Mouse (Mus musculus) hindbrain, embryonic 15.5 days (tissue): ENCODE measurements around the gene Slc12a9. TPM values are rescaled to one million over a fixed set of nuclear protein-coding genes. Genes with fewer than 3 reads are reported as not detected.
A peak's percentile ranks its signal among the peaks of the same experiment; 100 is the strongest.

Experiments used
- ATAC-seq: fragments of 200-750 bp; cut with Nextera tagmentation; 2 replicates; pipeline ENCODE4 v1.8.0; 2017; ENCODE audit warnings: low read depth, moderate number of reproducible peaks, moderate TSS enrichment; ENCODE audit not compliant: low FRiP score
- H3K27ac ChIP-seq: fragments of 300-500 bp; sonication (generic); replicated peaks from 2 replicates; pipeline ENCODE4 v1.5.1; 2015; ENCODE audit warnings: mild to moderate bottlenecking, inconsistent platforms
- H3K27me3 ChIP-seq: fragments of 300-500 bp; sonication (generic); 2 replicates; pipeline ENCODE4 v1.6.1; 2015; ENCODE audit warnings: control low read depth, inconsistent platforms
- H3K36me3 ChIP-seq: fragments of 300-500 bp; sonication (generic); 2 replicates; pipeline ENCODE4 v1.6.1; 2015; ENCODE audit warnings: control low read depth, inconsistent platforms
- H3K4me1 ChIP-seq: fragments of 300-500 bp; sonication (generic); replicated peaks from 2 replicates; pipeline ENCODE4 v1.6.1; 2015; ENCODE audit warnings: control low read depth, inconsistent platforms
- H3K4me2 ChIP-seq: fragments of 300-500 bp; sonication (generic); 2 replicates; pipeline ENCODE4 v1.6.1; 2015; ENCODE audit warnings: moderate library complexity, mild to moderate bottlenecking, inconsistent platforms
- H3K4me3 ChIP-seq: fragments of 300-500 bp; sonication (generic); 2 replicates; pipeline ENCODE4 v1.5.1; 2015; ENCODE audit warnings: mild to moderate bottlenecking, inconsistent platforms
- H3K9ac ChIP-seq: fragments of 300-500 bp; sonication (generic); 2 replicates; pipeline ENCODE4 v1.6.1; 2015; ENCODE audit warnings: inconsistent platforms
- H3K9me3 ChIP-seq: fragments of 300-500 bp; sonication (generic); 2 replicates; pipeline ENCODE4 v1.6.1; 2016; ENCODE audit warnings: control low read depth, inconsistent platforms
- WGBS: fragments of 180-500 bp; shearing (Covaris S2); methylation state at CpG from one replicate; pipeline ENCODE4 v1.1.7; 2015; 5-methylcytosine and 5-hydroxymethylcytosine counted together
- polyA plus RNA-seq: library from polyadenylated mRNA; unstranded; fragments of >200 nt; fragmentation: Nextera tagmentation; extraction: Ambion mirVana; gene quantifications from 2 replicates; pipeline ENCODE4 v1.2.1, GENCODE M21; 2015

Gene Slc12a9
- polyA plus RNA-seq, 1 experiment from 2014 or later: 26.8 TPM

- Histone ChIP-seq H3K4me2 (no peak overlapping the region), H3K4me3 (no peak overlapping the region), H3K27ac (no peak overlapping the region), H3K9ac (no peak overlapping the region), H3K9me3 (no peaks in the 10 kb centered on the region), H3K27me3 (peaks cover 4% of the 10 kb centered on the region; the same call in 1 of the 2 replicates), H3K4me1 (peaks cover 18% of the 10 kb centered on the region), H3K36me3 (no peaks in the 10 kb centered on the region)
- no peak for ATAC-seq
These were observed 10.5 kb upstream of the Slc12a9 start for GRCm38 (mm10) chr5:137343869-137344268.

- Histone ChIP-seq H3K4me2 (no peak overlapping the region), H3K9me3 (no peaks in the 10 kb centered on the region), H3K27me3 (no peaks in the 10 kb centered on the region), H3K36me3 (no peaks in the 10 kb centered on the region), H3K4me3 (no peak overlapping the region), H3K27ac (no peak overlapping the region), H3K9ac (no peak overlapping the region), H3K4me1 (peaks cover 16% of the 10 kb centered on the region)
- 95% methylated on average over 5 of the region's 5 CpGs for WGBS
- no peak for ATAC-seq
These were observed 10.0 kb upstream of the Slc12a9 start for GRCm38 (mm10) chr5:137343412-137343811.

- no peak for ATAC-seq
- no peak overlapping the region for H3K4me2 ChIP-seq
- H3K27ac ChIP-seq: no peak overlapping the region
- H3K9me3 ChIP-seq: no peaks in the 10 kb centered on the region
- H3K4me1 ChIP-seq: peaks cover 19% of the 10 kb centered on the region
- no peaks in the 10 kb centered on the region for H3K27me3 ChIP-seq
- H3K9ac ChIP-seq: no peak overlapping the region
- H3K36me3 ChIP-seq: no peaks in the 10 kb centered on the region
- WGBS: 79% methylated on average over 7 of the region's 7 CpGs
- no peak overlapping the region for H3K4me3 ChIP-seq
These were observed 9.1 kb upstream of the Slc12a9 start for GRCm38 (mm10) chr5:137342407-137343012.

- Histone ChIP-seq H3K27ac (peak overlapping the region; percentile 82), H3K9ac (peak overlapping the region; percentile 52; the same call in 1 of the 2 replicates), H3K4me1 (peaks cover 21% of the 10 kb centered on the region), H3K36me3 (no peaks in the 10 kb centered on the region), H3K9me3 (no peaks in the 10 kb centered on the region), H3K4me3 (peak overlapping the region; percentile 39; the same call in 1 of the 2 replicates), H3K27me3 (no peaks in the 10 kb centered on the region), H3K4me2 (peak overlapping the region; percentile 88)
- ATAC-seq: no peak
- WGBS: 77% methylated on average over 6 of the region's 6 CpGs
These were observed 6.8 kb upstream of the Slc12a9 start for GRCm38 (mm10) chr5:137340222-137340621.

GRCm38 (mm10) chr5:137339290-137339979, 6.0 kb upstream of the Slc12a9 start:
- Histone ChIP-seq H3K27ac (peak overlapping the region; percentile 82), H3K4me3 (peak overlapping the region; percentile 39), H3K4me1 (peaks cover 21% of the 10 kb centered on the region), H3K27me3 (no peaks in the 10 kb centered on the region), H3K9me3 (no peaks in the 10 kb centered on the region), H3K36me3 (no peaks in the 10 kb centered on the region), H3K9ac (peak overlapping the region; percentile 52), H3K4me2 (peak overlapping the region; percentile 88)
- ATAC-seq: peak; percentile 71
- 4% methylated on average over 21 of the region's 22 CpGs for WGBS

- Histone ChIP-seq H3K27ac (peak overlapping the region; percentile 82), H3K4me1 (peaks cover 26% of the 10 kb centered on the region), H3K4me2 (peak overlapping the region; percentile 88), H3K9ac (peak overlapping the region; percentile 52), H3K4me3 (peak overlapping the region; percentile 39), H3K9me3 (no peaks in the 10 kb centered on the region), H3K36me3 (no peaks in the 10 kb centered on the region), H3K27me3 (no peaks in the 10 kb centered on the region)
- ATAC-seq: peak; percentile 29
- 1% methylated on average over 11 of the region's 11 CpGs for WGBS
These were observed 5.4 kb upstream of the Slc12a9 start for GRCm38 (mm10) chr5:137338663-137339289.

GRCm38 (mm10) chr5:137338256-137338655, 4.9 kb upstream of the Slc12a9 start:
- peaks cover 27% of the 10 kb centered on the region for H3K4me1 ChIP-seq
- WGBS: under 1% methylated on average over 19 of the region's 19 CpGs
- peak overlapping the region; percentile 39 for H3K4me3 ChIP-seq
- H3K9me3 ChIP-seq: no peaks in the 10 kb centered on the region
- peak overlapping the region; percentile 88 for H3K4me2 ChIP-seq
- no peaks in the 10 kb centered on the region for H3K36me3 ChIP-seq
- peak; percentile 86 for ATAC-seq
- peak overlapping the region; percentile 82 for H3K27ac ChIP-seq
- peak overlapping the region; percentile 52 for H3K9ac ChIP-seq
- H3K27me3 ChIP-seq: no peaks in the 10 kb centered on the region

- H3K27me3 ChIP-seq: no peaks in the 10 kb centered on the region
- ATAC-seq: no peak
- no peak overlapping the region for H3K9ac ChIP-seq
- no peak overlapping the region for H3K27ac ChIP-seq
- no peaks in the 10 kb centered on the region for H3K9me3 ChIP-seq
- no peaks in the 10 kb centered on the region for H3K36me3 ChIP-seq
- no peak overlapping the region for H3K4me3 ChIP-seq
- peaks cover 38% of the 10 kb centered on the region for H3K4me1 ChIP-seq
- 64% methylated on average over 8 of the region's 8 CpGs for WGBS
- no peak overlapping the region for H3K4me2 ChIP-seq
These were observed 3.8 kb upstream of the Slc12a9 start for GRCm38 (mm10) chr5:137337190-137337589.

- 59% methylated on average over 6 of the region's 6 CpGs for WGBS
- no peak for ATAC-seq
These were observed 1.7 kb upstream of the Slc12a9 start for GRCm38 (mm10) chr5:137335066-137335465.

GRCm38 (mm10) chr5:137334317-137334716, 920 bp upstream of the Slc12a9 start:
- Histone ChIP-seq H3K9me3 (no peaks in the 10 kb centered on the region), H3K4me2 (peak overlapping the region; percentile 99), H3K4me1 (peaks cover 34% of the 10 kb centered on the region), H3K27me3 (no peaks in the 10 kb centered on the region), H3K27ac (no peak overlapping the region), H3K9ac (no peak overlapping the region), H3K4me3 (peak overlapping the region; percentile 76), H3K36me3 (no peaks in the 10 kb centered on the region)
- no peak for ATAC-seq
- 56% methylated on average over 10 of the region's 10 CpGs for WGBS

More at GRCm38 (mm10) chr5:137335066-137335465, 1.7 kb upstream of the Slc12a9 start:
- Histone ChIP-seq H3K27ac (no peak overlapping the region), H3K4me3 (no peak overlapping the region), H3K36me3 (no peaks in the 10 kb centered on the region), H3K9ac (no peak overlapping the region), H3K4me2 (no peak overlapping the region), H3K4me1 (peaks cover 41% of the 10 kb centered on the region), H3K27me3 (no peaks in the 10 kb centered on the region), H3K9me3 (no peaks in the 10 kb centered on the region)

- 17% methylated on average over 15 of the region's 15 CpGs for WGBS
- peak; percentile 63; the same call in 1 of the 2 replicates for ATAC-seq
- peak overlapping the region; percentile 99 for H3K4me2 ChIP-seq
- no peaks in the 10 kb centered on the region for H3K27me3 ChIP-seq
- H3K4me1 ChIP-seq: peaks cover 27% of the 10 kb centered on the region
- peak overlapping the region; percentile 76 for H3K4me3 ChIP-seq
- H3K27ac ChIP-seq: peak overlapping the region; percentile 80
- peaks cover under 1% of the 10 kb centered on the region; the same call in 1 of the 2 replicates for H3K36me3 ChIP-seq
- peak overlapping the region; percentile 87 for H3K9ac ChIP-seq
- H3K9me3 ChIP-seq: no peaks in the 10 kb centered on the region
These were observed 413 bp downstream of the Slc12a9 start for GRCm38 (mm10) chr5:137332857-137333511.

GRCm38 (mm10) chr5:137330910-137331309, 2.5 kb downstream of the Slc12a9 start:
- Histone ChIP-seq H3K9ac (no peak overlapping the region), H3K9me3 (no peaks in the 10 kb centered on the region), H3K4me2 (no peak overlapping the region), H3K36me3 (peaks cover 7% of the 10 kb centered on the region), H3K4me3 (no peak overlapping the region), H3K4me1 (peaks cover 20% of the 10 kb centered on the region), H3K27ac (no peak overlapping the region), H3K27me3 (no peaks in the 10 kb centered on the region)
- WGBS: 90% methylated on average over 7 of the region's 7 CpGs
- no peak for ATAC-seq
